20 mouse cellular contexts compared by ENCODE assay signal in genomic region chr14:59433902-59434301, GRCm38 (mm10). TPM values are rescaled to one million over a fixed set of nuclear protein-coding genes. Genes with fewer than 3 reads are reported as not detected.
DNase-seq lines count a peak whose midpoint lies in the region; TF ChIP-seq lines count a peak whose summit lies in the region.
"Had no signal": no experiment of that assay in that cellular context is flagged by ENCODE, and none has a peak within 500 bp of the region (broad histone marks: within the 10 kb centered on the region; RNA-seq: fewer than 3 reads in every experiment).

No protein-coding gene starts in this region.

- H3K4me1 ChIP-seq in MEL (ENCODE audit: control insufficient read depth in 1 of 2, insufficient read depth in 2 of 2, low read length in 2 of 2), result peaks cover 10 to 16% of the 10 kb centered on the region in 2 experiments
- H3K4me1 ChIP-seq: embryonic facial prominence, embryonic 12.5 days; forebrain, embryonic 13.5 days; heart, embryonic 15.5 days; hindbrain, embryonic 13.5 days had no signal

- no peak for TF ChIP-seq EP300 in MEL (IDR thresholded peaks at IDR 0.05; ENCODE audit: low read depth in 1 of 2, low read length in 2 of 2)

- TF ChIP-seq POLR2A in MEL (IDR thresholded peaks at IDR 0.05; ENCODE audit: control insufficient read depth in 1 of 2, insufficient read depth in 1 of 2, low read depth in 1 of 2, low read length in 2 of 2, poor library complexity in 1 of 2), result no peak

- H3K79me2 ChIP-seq in MEL (ENCODE audit: control insufficient read depth, insufficient read depth, low read length, poor library complexity) (peaks cover 11% of the 10 kb centered on the region), macrophage (ENCODE audit: inconsistent target) (peaks cover 93% of the 10 kb centered on the region)

- H3K4me3 ChIP-seq in MEL (ENCODE audit: control insufficient read depth in 1 of 2, insufficient read depth in 1 of 2, low read depth in 2 of 2, low read length in 2 of 2) (peak overlapping the region in 1 of 2 experiments; percentile 34; a peak in 2 of 4 replicates), macrophage (ENCODE audit: inconsistent target) (no peak overlapping the region)
- H3K4me3 ChIP-seq: embryonic facial prominence, embryonic 12.5 days; forebrain, embryonic 13.5 days; heart, adult 2 months; heart, embryonic 15.5 days; hindbrain, embryonic 13.5 days had no signal

- no peak for TF ChIP-seq CTCF in MEL (IDR thresholded peaks at IDR 0.05 in 2 of 3, conservative IDR thresholded peaks at IDR 0.05 in 1 of 3; ENCODE audit: control insufficient read depth in 1 of 3, insufficient read depth in 1 of 3, low read depth in 2 of 3, low read length in 3 of 3, poor library complexity in 1 of 3, severe bottlenecking in 1 of 3)

- H3K27ac ChIP-seq in MEL (ENCODE audit: control insufficient read depth, low read depth, low read length), result peak overlapping the region; percentile 22; the same call in 1 of the 2 replicates
- 0 out of 2 replicates have a peak overlapping the region, but pooled peaks have one; percentile 12 for H3K27ac ChIP-seq in macrophage
- H3K27ac ChIP-seq: embryonic facial prominence, embryonic 12.5 days; forebrain, embryonic 13.5 days; heart, adult 2 months; heart, embryonic 15.5 days; hindbrain, embryonic 13.5 days had no signal

- no peaks in the 10 kb centered on the region for H3K9me3 ChIP-seq in MEL (replicated peaks; ENCODE audit: insufficient read depth, low read length)
- H3K9me3 ChIP-seq: embryonic facial prominence, embryonic 12.5 days; forebrain, embryonic 13.5 days; heart, embryonic 15.5 days; hindbrain, embryonic 13.5 days had no signal

- WGBS in macrophage (ENCODE audit: missing documents), result 46% methylated on average over 2 of the region's 2 CpGs

- no peaks in the 10 kb centered on the region for H3K27me3 ChIP-seq in MEL (ENCODE audit: control insufficient read depth in 1 of 2, insufficient read depth in 2 of 2, low read length in 2 of 2)
- H3K27me3 ChIP-seq: embryonic facial prominence, embryonic 12.5 days; forebrain, embryonic 13.5 days; heart, embryonic 15.5 days; hindbrain, embryonic 13.5 days had no signal

- no peak for TF ChIP-seq RAD21 in MEL (IDR thresholded peaks at IDR 0.05; ENCODE audit: low read depth, low read length)

- 0 out of 2 replicates have a peak overlapping the region, but pooled peaks have one; percentile 22 for H3K9ac ChIP-seq in MEL (ENCODE audit: control insufficient read depth, low read depth, low read length, poor library complexity, severe bottlenecking)
- H3K9ac ChIP-seq: embryonic facial prominence, embryonic 12.5 days; forebrain, embryonic 13.5 days; forebrain, postnatal 0 days; heart, embryonic 15.5 days; hindbrain, embryonic 13.5 days had no signal

- DNase-seq in 416B (ENCODE audit: low read depth) (peak; percentile 57), MEL (ENCODE audit: low read depth, low spot score) (peak; percentile 77)
- DNase-seq in induced T-regulatory cell, adult 2 months (ENCODE audit: low read depth), result peak; percentile 9
- DNase-seq in cerebellum, adult 11 months, result no peak
- DNase-seq in urinary bladder, postnatal 4 days (ENCODE audit: low spot score in 2 of 2), result no peak
- DNase-seq in lung, postnatal 4 days, result no peak
- DNase-seq: adrenal gland, adult 2 months; adrenal gland, postnatal 36 days; cerebellum, adult 11-12 months; cerebellum, adult 9-10 months; cerebellum, postnatal 25 days; forebrain, postnatal 0 days; gastrocnemius, postnatal 14 days; heart, adult 2 months; heart, postnatal 14 days had no signal

- H3K36me3 ChIP-seq in MEL (ENCODE audit: control insufficient read depth in 1 of 2, insufficient read depth in 2 of 2, low read length in 2 of 2), result peaks cover 4 to 30% of the 10 kb centered on the region in 2 experiments
- peaks cover 42% of the 10 kb centered on the region for H3K36me3 ChIP-seq in macrophage (ENCODE audit: inconsistent target)
- H3K36me3 ChIP-seq: embryonic facial prominence, embryonic 12.5 days; heart, embryonic 15.5 days had no signal

TF ChIP-seq in MEL, 35 proteins besides CTCF, POLR2A, EP300 and RAD21:
- TF ChIP-seq SIN3A (IDR thresholded peaks at IDR 0.05; ENCODE audit: low read length) (no peak), GATA1 (IDR thresholded peaks at IDR 0.05; ENCODE audit: low read depth, low read length) (0 out of 2 replicates have a peak, but pooled peaks have one; percentile 14), ZC3H11A (IDR thresholded peaks at IDR 0.05; ENCODE audit: low read depth, low read length) (no peak), HCFC1 (IDR thresholded peaks at IDR 0.05; ENCODE audit: low read depth, low read length) (no peak), ZNF384 (IDR thresholded peaks at IDR 0.05; ENCODE audit: low read depth, low read length) (no peak), ZMIZ1 (IDR thresholded peaks at IDR 0.05; ENCODE audit: low read depth, low read length) (no peak), UBTF (IDR thresholded peaks at IDR 0.05; ENCODE audit: borderline replicate concordance, insufficient read depth, low read depth, low read length) (no peak)
TF ChIP-seq in MEL: peak in this region for 1.

RNA-seq across cellular contexts. Expression of gene Setdb2, which starts 6.8 kb away (rescaled TPM):
- 18.3 and 20.2 TPM in 2 replicates for total RNA-seq in MEL (2012; rRNA removed)
- polyA plus RNA-seq in MEL (2012; ENCODE audit: insufficient read depth in 1 of 2, insufficient read length in 2 of 2, low read depth in 1 of 2, low replicate concordance in 2 of 2, missing spikeins in 1 of 2), result 10 to 100 TPM in 1 of 2 experiments, not detected in 1; 10.8 TPM
- total RNA-seq in macrophage (2018; cell fraction: chromatin; rRNA removed), result 100 to 1,000 TPM in 14 of 26 experiments, 10 to 100 TPM in 12; 15.7 to 414 (median 146) TPM
- 10 to 100 TPM in 17 of 26 experiments, 1 to 10 TPM in 9; 5.3 to 49.3 (median 25.5) TPM for total RNA-seq in macrophage (2018; cell fraction: cytosol; rRNA removed)
- 100 to 1,000 TPM in 13 of 26 experiments, 10 to 100 TPM in 13; 17.9 to 297 (median 96.8) TPM for total RNA-seq in macrophage (2018; cell fraction: nucleus; rRNA removed)
- polyA plus RNA-seq in macrophage (2018), result 8.8 to 17.9 TPM (median 10.0 TPM) in 3 replicates

RNA-seq across cellular contexts. Expression of gene Cab39l, which starts 6.9 kb away (rescaled TPM):
- 22.6 and 24.2 TPM in 2 replicates for total RNA-seq in MEL (2012; rRNA removed)
- polyA plus RNA-seq in MEL (2012; ENCODE audit: insufficient read depth in 1 of 2, insufficient read length in 2 of 2, low read depth in 1 of 2, low replicate concordance in 2 of 2, missing spikeins in 1 of 2) (10 to 100 TPM in 1 of 2 experiments, not detected in 1; 34.0 TPM), macrophage (2018) (25.1 to 26.2 TPM (median 26.0 TPM) in 3 replicates)
- 10 to 100 TPM in 22 of 26 experiments, 1 to 10 TPM in 4; 5.9 to 75.8 (median 22.3) TPM for total RNA-seq in macrophage (2018; cell fraction: chromatin; rRNA removed)
- total RNA-seq in macrophage (2018; cell fraction: cytosol; rRNA removed), result 10 to 100 TPM; 24.2 to 39.9 (median 32.3) TPM
- 10 to 100 TPM in 23 of 26 experiments, 1 to 10 TPM in 3; 7.5 to 64.1 (median 21.9) TPM for total RNA-seq in macrophage (2018; cell fraction: nucleus; rRNA removed)

RNA-seq across cellular contexts. Expression of gene Phf11c, which starts 38.7 kb away (rescaled TPM):
- 0.92 and 1.0 TPM in 2 replicates for total RNA-seq in MEL (2012; rRNA removed)
- 1 to 10 TPM in 1 of 2 experiments, not detected in 1; 1.2 TPM for polyA plus RNA-seq in MEL (2012; ENCODE audit: insufficient read depth in 1 of 2, insufficient read length in 2 of 2, low read depth in 1 of 2, low replicate concordance in 2 of 2, missing spikeins in 1 of 2)
- total RNA-seq in macrophage (2018; cell fraction: chromatin; rRNA removed), result 10 to 100 TPM in 20 of 26 experiments, 1 to 10 TPM in 6; 1.5 to 76.8 (median 26.1) TPM
- total RNA-seq in macrophage (2018; cell fraction: cytosol; rRNA removed), result 1 to 10 TPM in 14 of 26 experiments, under 1 TPM in 12; 0.28 to 5.1 (median 1.3) TPM
- total RNA-seq in macrophage (2018; cell fraction: nucleus; rRNA removed), result 10 to 100 TPM in 20 of 26 experiments, 1 to 10 TPM in 6; 3.4 to 61.7 (median 21.1) TPM
- 0.56 to 2.1 TPM (median 0.87 TPM) in 3 replicates for polyA plus RNA-seq in macrophage (2018)

Comparison
In these comparisons a context has a peak if more than half of its experiments do, and no peak if none do; other contexts are left out.
1. DNase-seq: peak in 416B (single experiment), MEL (single experiment) and induced T-regulatory cell, adult 2 months (single experiment); none in cerebellum, adult 11 months (single experiment), urinary bladder, postnatal 4 days (0 of 2) and lung, postnatal 4 days (0 of 2).